Mouse (Mus musculus) MEL (cell line): Measurements from ENCODE around the gene Afap1l2.

Source experiments
- CTCF ChIP-seq, 3 experiments: IDR thresholded peaks in 2 of 3; conservative IDR thresholded peaks in 1 of 3; 2 replicates each; pipeline ENCODE4 v1.5.1; 2011 to 2012; ENCODE audit warnings: low read length in 3 of 3, low read depth in 2 of 3, mild to moderate bottlenecking in 2 of 3, improper control_type of control experiment in 1 of 3, inconsistent platforms in 1 of 3, mixed read lengths in 1 of 3, moderate library complexity in 1 of 3; ENCODE audit not compliant: control insufficient read depth in 1 of 3, insufficient read depth in 1 of 3, poor library complexity in 1 of 3, severe bottlenecking in 1 of 3
- EP300 ChIP-seq, 2 experiments: IDR thresholded peaks; 2 replicates each; pipeline ENCODE4 v1.6.1; 2011; ENCODE audit warnings: improper control_type of control experiment in 2 of 2, low read length in 2 of 2, low read depth in 1 of 2, mild to moderate bottlenecking in 1 of 2
- GABPA ChIP-seq: IDR thresholded peaks from 2 replicates; pipeline ENCODE4 v1.6.1; 2012; ENCODE audit warnings: low read depth, mild to moderate bottlenecking, inconsistent platforms, low read length, improper control_type of control experiment, moderate library complexity
- MAX ChIP-seq: IDR thresholded peaks from 2 replicates; pipeline ENCODE4 v1.6.1; 2011; ENCODE audit warnings: low read length, improper control_type of control experiment
- UBTF ChIP-seq: IDR thresholded peaks from 2 replicates; pipeline ENCODE4 v1.6.1; 2012; ENCODE audit warnings: low read depth, mild to moderate bottlenecking, inconsistent platforms, low read length, improper control_type of control experiment, moderate library complexity, borderline replicate concordance; ENCODE audit not compliant: insufficient read depth
- ZMIZ1 ChIP-seq: IDR thresholded peaks from 2 replicates; pipeline ENCODE4 v1.6.1; 2012; ENCODE audit warnings: low read depth, mild to moderate bottlenecking, inconsistent platforms, low read length, improper control_type of control experiment, moderate library complexity

DNA sequence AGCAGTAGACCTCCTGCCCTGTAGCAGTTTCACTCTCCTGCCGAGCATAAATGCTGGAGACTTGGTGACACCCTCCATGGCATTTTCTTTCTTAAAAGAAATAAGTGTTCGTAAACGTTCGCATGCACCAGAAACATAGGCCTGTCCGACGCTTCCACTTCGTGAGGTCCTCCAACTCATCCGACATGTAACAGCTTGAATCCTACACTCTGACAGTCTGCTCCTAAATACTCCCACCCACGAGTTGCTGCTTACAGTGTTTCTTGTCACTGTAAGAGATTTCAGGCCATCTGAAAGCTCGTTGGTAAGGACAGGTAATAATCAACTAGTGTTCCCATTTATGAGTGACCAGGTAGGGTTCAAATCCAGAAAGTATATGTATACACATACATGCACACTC, 120.1 kb downstream of the Afap1l2 start:
- TF ChIP-seq GABPA (no peak), UBTF (no peak), EP300 (IDR thresholded peaks at IDR 0.05; ENCODE audit: low read depth in 1 of 2, low read length in 2 of 2) (no peak), ZMIZ1 (no peak), CTCF (IDR thresholded peaks at IDR 0.05 in 2 of 3, conservative IDR thresholded peaks at IDR 0.05 in 1 of 3; ENCODE audit: control insufficient read depth in 1 of 3, insufficient read depth in 1 of 3, low read depth in 2 of 3, low read length in 3 of 3, poor library complexity in 1 of 3, severe bottlenecking in 1 of 3) (no peak), MAX (no peak)
